Mouse (Mus musculus): ENCODE measurements around the gene Tmem102. TPM values are rescaled to one million over a fixed set of nuclear protein-coding genes. Genes with fewer than 3 reads are reported as not detected.

Tmem102 gene
- total and polyA plus RNA-seq, 3 experiments, result 0.08 TPM; not detected in 2

Other genes with a start within 250 kb of the Tmem102 start
Only the 20 nearest of the 45 such genes appear.
- gene Tnfsf12, start 109.8 kb downstream of the Tmem102 start, total RNA-seq (2012; rRNA removed), result not detected in 2 replicates
- gene Tnfsf12, start 109.8 kb downstream of the Tmem102 start, total RNA-seq (2014; rRNA removed), result not detected in 2 replicates
- 0.26 TPM in 1 of 2 replicates, not detected in the other for gene Tnfsf12, start 109.8 kb downstream of the Tmem102 start, polyA plus RNA-seq (2012; ENCODE audit: insufficient read length, low read depth)
- gene Tnfsfm13, start 109.5 kb downstream of the Tmem102 start, total RNA-seq (2012; rRNA removed), result 0.08 TPM in 2 replicates
- gene Tnfsfm13, start 109.5 kb downstream of the Tmem102 start, total RNA-seq (2014; rRNA removed), result not detected in 2 replicates
- 0.25 TPM in 1 of 2 replicates, not detected in the other for gene Tnfsfm13, start 109.5 kb downstream of the Tmem102 start, polyA plus RNA-seq (2012; ENCODE audit: insufficient read length, low read depth)
- 44.5 and 45.0 TPM in 2 replicates for gene Polr2a, start 47.0 kb downstream of the Tmem102 start, total RNA-seq (2012; rRNA removed)
- gene Polr2a, start 47.0 kb downstream of the Tmem102 start, total RNA-seq (2014; rRNA removed), result 10.3 and 14.8 TPM in 2 replicates
- 137 and 162 TPM in 2 replicates for gene Polr2a, start 47.0 kb downstream of the Tmem102 start, polyA plus RNA-seq (2012; ENCODE audit: insufficient read length, low read depth)
- gene Slc35g3, start 43.7 kb downstream of the Tmem102 start, total RNA-seq (2012; rRNA removed), result not detected in 2 replicates
- gene Slc35g3, start 43.7 kb downstream of the Tmem102 start, total RNA-seq (2014; rRNA removed), result not detected in 2 replicates
- gene Slc35g3, start 43.7 kb downstream of the Tmem102 start, polyA plus RNA-seq (2012; ENCODE audit: insufficient read length, low read depth), result not detected in 2 replicates
- 3.4 TPM in 2 replicates for gene Zbtb4, start 39.7 kb downstream of the Tmem102 start, total RNA-seq (2012; rRNA removed)
- gene Zbtb4, start 39.7 kb downstream of the Tmem102 start, total RNA-seq (2014; rRNA removed), result 0.75 and 0.77 TPM in 2 replicates
- gene Zbtb4, start 39.7 kb downstream of the Tmem102 start, polyA plus RNA-seq (2012; ENCODE audit: insufficient read length, low read depth), result 2.3 and 3.0 TPM in 2 replicates
- 2.1 and 2.2 TPM in 2 replicates for gene Chrnb1, start 9.7 kb downstream of the Tmem102 start, total RNA-seq (2012; rRNA removed)
- gene Chrnb1, start 9.7 kb downstream of the Tmem102 start, total RNA-seq (2014; rRNA removed), result 1.9 TPM in 2 replicates
- 5.9 and 6.6 TPM in 2 replicates for gene Chrnb1, start 9.7 kb downstream of the Tmem102 start, polyA plus RNA-seq (2012; ENCODE audit: insufficient read length, low read depth)
- 0.92 and 0.93 TPM in 2 replicates for gene Fgf11, start 3.8 kb downstream of the Tmem102 start, total RNA-seq (2012; rRNA removed)
- 1.6 and 1.8 TPM in 2 replicates for gene Fgf11, start 3.8 kb downstream of the Tmem102 start, total RNA-seq (2014; rRNA removed)
- 3.7 and 3.9 TPM in 2 replicates for gene Fgf11, start 3.8 kb downstream of the Tmem102 start, polyA plus RNA-seq (2012; ENCODE audit: insufficient read length, low read depth)
- not detected in 2 replicates for gene Gm39566, start 9.7 kb upstream of the Tmem102 start, total RNA-seq (2012; rRNA removed)
- not detected in 2 replicates for gene Gm39566, start 9.7 kb upstream of the Tmem102 start, total RNA-seq (2014; rRNA removed)
- not detected in 2 replicates for gene Gm39566, start 9.7 kb upstream of the Tmem102 start, polyA plus RNA-seq (2012; ENCODE audit: insufficient read length, low read depth)
- gene Spem2, start 12.8 kb upstream of the Tmem102 start, total RNA-seq (2012; rRNA removed), result not detected in 2 replicates
- not detected in 2 replicates for gene Spem2, start 12.8 kb upstream of the Tmem102 start, total RNA-seq (2014; rRNA removed)
- not detected in 2 replicates for gene Spem2, start 12.8 kb upstream of the Tmem102 start, polyA plus RNA-seq (2012; ENCODE audit: insufficient read length, low read depth)
- not detected in 2 replicates for gene Spem1, start 16.6 kb upstream of the Tmem102 start, total RNA-seq (2012; rRNA removed)
- gene Spem1, start 16.6 kb upstream of the Tmem102 start, total RNA-seq (2014; rRNA removed), result not detected in 2 replicates
- gene Spem1, start 16.6 kb upstream of the Tmem102 start, polyA plus RNA-seq (2012; ENCODE audit: insufficient read length, low read depth), result not detected in 2 replicates
- gene Nlgn2, start 32.2 kb upstream of the Tmem102 start, total RNA-seq (2012; rRNA removed), result 0.55 and 1.3 TPM in 2 replicates
- 0.20 and 0.95 TPM in 2 replicates for gene Nlgn2, start 32.2 kb upstream of the Tmem102 start, total RNA-seq (2014; rRNA removed)
- gene Nlgn2, start 32.2 kb upstream of the Tmem102 start, polyA plus RNA-seq (2012; ENCODE audit: insufficient read length, low read depth), result 1.1 and 1.2 TPM in 2 replicates
- gene Tmem256, start 32.9 kb upstream of the Tmem102 start, total RNA-seq (2012; rRNA removed), result 203 and 206 TPM in 2 replicates
- 262 and 327 TPM in 2 replicates for gene Tmem256, start 32.9 kb upstream of the Tmem102 start, total RNA-seq (2014; rRNA removed)
- 185 and 218 TPM in 2 replicates for gene Tmem256, start 32.9 kb upstream of the Tmem102 start, polyA plus RNA-seq (2012; ENCODE audit: insufficient read length, low read depth)
- gene Plscr3, start 40.8 kb upstream of the Tmem102 start, total RNA-seq (2012; rRNA removed), result 2.4 and 2.9 TPM in 2 replicates
- gene Plscr3, start 40.8 kb upstream of the Tmem102 start, total RNA-seq (2014; rRNA removed), result 2.0 and 2.5 TPM in 2 replicates
- gene Plscr3, start 40.8 kb upstream of the Tmem102 start, polyA plus RNA-seq (2012; ENCODE audit: insufficient read length, low read depth), result 12.5 and 15.3 TPM in 2 replicates
- gene Tnk1, start 53.1 kb upstream of the Tmem102 start, total RNA-seq (2012; rRNA removed), result 0.13 TPM in 1 of 2 replicates, not detected in the other
- not detected in 2 replicates for gene Tnk1, start 53.1 kb upstream of the Tmem102 start, total RNA-seq (2014; rRNA removed)
- 0.22 and 0.30 TPM in 2 replicates for gene Tnk1, start 53.1 kb upstream of the Tmem102 start, polyA plus RNA-seq (2012; ENCODE audit: insufficient read length, low read depth)
- gene Tmem95, start 72.4 kb upstream of the Tmem102 start, total RNA-seq (2012; rRNA removed), result not detected in 2 replicates
- gene Tmem95, start 72.4 kb upstream of the Tmem102 start, total RNA-seq (2014; rRNA removed), result not detected in 2 replicates
- gene Tmem95, start 72.4 kb upstream of the Tmem102 start, polyA plus RNA-seq (2012; ENCODE audit: insufficient read length, low read depth), result not detected in 2 replicates
- 3.3 and 3.9 TPM in 2 replicates for gene Kctd11, start 75.8 kb upstream of the Tmem102 start, total RNA-seq (2012; rRNA removed)
- gene Kctd11, start 75.8 kb upstream of the Tmem102 start, total RNA-seq (2014; rRNA removed), result 1.3 and 1.8 TPM in 2 replicates
- gene Kctd11, start 75.8 kb upstream of the Tmem102 start, polyA plus RNA-seq (2012; ENCODE audit: insufficient read length, low read depth), result 1.5 and 2.1 TPM in 2 replicates
- 38.9 and 39.6 TPM in 2 replicates for gene Acap1, start 89.9 kb upstream of the Tmem102 start, total RNA-seq (2012; rRNA removed)
- gene Acap1, start 89.9 kb upstream of the Tmem102 start, total RNA-seq (2014; rRNA removed), result 58.2 and 66.2 TPM in 2 replicates
- 66.7 and 70.9 TPM in 2 replicates for gene Acap1, start 89.9 kb upstream of the Tmem102 start, polyA plus RNA-seq (2012; ENCODE audit: insufficient read length, low read depth)
- 0.34 and 0.59 TPM in 2 replicates for gene 2810408A11Rik, start 95.4 kb upstream of the Tmem102 start, total RNA-seq (2012; rRNA removed)
- gene 2810408A11Rik, start 95.4 kb upstream of the Tmem102 start, total RNA-seq (2014; rRNA removed), result 0.35 and 0.86 TPM in 2 replicates
- gene 2810408A11Rik, start 95.4 kb upstream of the Tmem102 start, polyA plus RNA-seq (2012; ENCODE audit: insufficient read length, low read depth), result 0.33 and 0.41 TPM in 2 replicates
- 51.0 and 56.1 TPM in 2 replicates for gene Neurl4, start 95.4 kb upstream of the Tmem102 start, total RNA-seq (2012; rRNA removed)
- 21.4 and 22.9 TPM in 2 replicates for gene Neurl4, start 95.4 kb upstream of the Tmem102 start, total RNA-seq (2014; rRNA removed)
- 40.1 and 46.2 TPM in 2 replicates for gene Neurl4, start 95.4 kb upstream of the Tmem102 start, polyA plus RNA-seq (2012; ENCODE audit: insufficient read length, low read depth)
- gene Gps2, start 108.3 kb upstream of the Tmem102 start, total RNA-seq (2012; rRNA removed), result 29.4 and 35.9 TPM in 2 replicates
- gene Gps2, start 108.3 kb upstream of the Tmem102 start, total RNA-seq (2014; rRNA removed), result 25.0 and 27.4 TPM in 2 replicates
- gene Gps2, start 108.3 kb upstream of the Tmem102 start, polyA plus RNA-seq (2012; ENCODE audit: insufficient read length, low read depth), result 69.2 and 73.6 TPM in 2 replicates